Mouse (Mus musculus): ENCODE measurements at regions not wholly inside any gene's neighbourhood (a gene's known extent, or its start where the extent isn't known, plus 50 kb on each side); places are given as distances from the start of the nearest gene placed in this dataset.

DNA sequence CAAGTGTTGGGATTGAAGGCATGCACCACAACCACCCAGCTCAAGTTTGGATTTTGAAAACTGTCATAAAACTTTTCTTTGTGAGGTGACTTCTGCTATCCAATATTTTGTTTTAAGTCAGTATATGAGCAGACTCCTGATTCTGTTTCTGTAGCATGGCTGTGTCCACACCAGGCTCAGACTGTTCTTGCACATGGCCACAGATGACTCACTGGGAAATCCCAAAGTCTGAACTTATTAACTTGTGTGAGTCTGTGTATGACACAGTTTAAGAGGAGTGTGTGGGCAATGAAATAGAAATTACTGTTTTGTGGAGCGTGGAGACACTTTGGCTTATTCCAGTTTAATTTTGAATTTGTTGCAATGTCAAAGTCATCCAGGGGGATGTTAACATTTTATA lies 179.3 kb upstream of the Sphkap start:
- no peak for TF ChIP-seq CTCF (IDR thresholded peaks at IDR 0.05; ENCODE audit: insufficient read depth, low read length)
- TF ChIP-seq POLR2A (IDR thresholded peaks at IDR 0.05; ENCODE audit: borderline replicate concordance, extremely low read depth, low read depth, low read length) = no peak
